Mouse (Mus musculus) adrenal gland, postnatal 10 days (tissue): ENCODE measurements around the gene Hist1h2bh. TPM values are rescaled to one million over a fixed set of nuclear protein-coding genes. Genes with fewer than 3 reads are reported as not detected.
"Not testable (repeated sequence)": the region's sequence is repeated elsewhere in the genome, so short reads cannot be mapped to it uniquely, and the experiment has no call there.

Experiments used
- DNase-seq: peaks from one replicate; pipeline ENCODE4 v3.0.0; 2021; ENCODE audit warnings: mixed read lengths
- long read RNA-seq, 2 experiments: library from polyadenylated mRNA; stranded (forward); transcript quantifications; one replicate each; pipeline ENCODE4 v2.0.0; 2021
- total RNA-seq, 2 experiments: library from RNA; stranded (reverse); gene quantifications; 2 replicates each; pipeline ENCODE4 v1.2.3; 2021

The Hist1h2bh gene
- total RNA-seq: 10 to 100 TPM; 20.9 to 25.4 TPM
- long read RNA-seq, experiment 1, partial matches to known transcripts: 0 of 1 reads
- long read RNA-seq, experiment 1, other reads (novel, unspliced or antisense): 0 of 1 reads
- long read RNA-seq, experiment 2, partial matches to known transcripts: 0 of 1 reads
- long read RNA-seq, experiment 2, other reads (novel, unspliced or antisense): 0 of 1 reads

- DNase-seq: peak; percentile 77
Measured at GRCm38 (mm10) chr13:23542999-23543607, at the start of gene Hist1h2bh. Gene Hist1h2bh, minus strand, starts transcription at chr13:23543392.

- no peak for DNase-seq
Measured at GRCm38 (mm10) chr13:23592614-23593013, 49.4 kb upstream of the Hist1h2bh start.

GRCm38 (mm10) chr13:23591886-23592285, 48.7 kb upstream of the Hist1h2bh start:
- DNase-seq: not testable (repeated sequence)

GRCm38 (mm10) chr13:23591206-23591605, 48.0 kb upstream of the Hist1h2bh start:
- no peak for DNase-seq

GRCm38 (mm10) chr13:23586940-23587225, 43.7 kb upstream of the Hist1h2bh start:
- DNase-seq: no peak

GRCm38 (mm10) chr13:23586099-23586939, 43.1 kb upstream of the Hist1h2bh start:
- DNase-seq: no peak

GRCm38 (mm10) chr13:23585442-23586098, 42.4 kb upstream of the Hist1h2bh start:
- peak; percentile 64 for DNase-seq

GRCm38 (mm10) chr13:23585029-23585441, 41.8 kb upstream of the Hist1h2bh start:
- peak; percentile 76 for DNase-seq

GRCm38 (mm10) chr13:23584331-23584730, 41.1 kb upstream of the Hist1h2bh start:
- DNase-seq: no peak

- no peak for DNase-seq
Measured at GRCm38 (mm10) chr13:23583387-23584068, 40.3 kb upstream of the Hist1h2bh start.

- no peak for DNase-seq
Measured at GRCm38 (mm10) chr13:23582219-23583056, 39.2 kb upstream of the Hist1h2bh start.

GRCm38 (mm10) chr13:23581408-23582218, 38.4 kb upstream of the Hist1h2bh start, which contains the start of gene Hist1h4d:
Gene Hist1h4d, plus strand, starts transcription at chr13:23581598.
- peak; percentile 97 for DNase-seq

- DNase-seq: no peak
Measured at GRCm38 (mm10) chr13:23577835-23578234, 34.6 kb upstream of the Hist1h2bh start.

- DNase-seq: no peak
Measured at GRCm38 (mm10) chr13:23576906-23577639, 33.9 kb upstream of the Hist1h2bh start.

GRCm38 (mm10) chr13:23576351-23576881, 33.2 kb upstream of the Hist1h2bh start:
- no peak for DNase-seq

GRCm38 (mm10) chr13:23575864-23576313, 32.7 kb upstream of the Hist1h2bh start:
- not testable (repeated sequence) for DNase-seq

GRCm38 (mm10) chr13:23575271-23575851, 32.2 kb upstream of the Hist1h2bh start, which contains the start of gene Hist1h3d:
Gene Hist1h3d, plus strand, starts transcription at chr13:23575763.
- DNase-seq: peak; percentile 56

- DNase-seq: not testable (repeated sequence)
Measured at GRCm38 (mm10) chr13:23574546-23575170, 31.5 kb upstream of the Hist1h2bh start.
